Mouse (Mus musculus): ENCODE results near the gene Zfp882.
"Not testable (repeated sequence)": the region's sequence is repeated elsewhere in the genome, so short reads cannot be mapped to it uniquely, and the experiment has no call there.

The Zfp882 gene

GRCm38 (mm10) chr8:71952961-71953700 lies 44.7 kb downstream of the Zfp882 start:
- DNase-seq: not testable (repeated sequence)

- no peak for DNase-seq
Observed at GRCm38 (mm10) chr8:71954666-71955065, 46.3 kb downstream of the Zfp882 start.

GRCm38 (mm10) chr8:71960483-71960882 lies 52.1 kb downstream of the Zfp882 start:
- DNase-seq: no peak

- DNase-seq: no peak
Observed at GRCm38 (mm10) chr8:71961796-71962195, 53.4 kb downstream of the Zfp882 start.

- DNase-seq: no peak
Observed at GRCm38 (mm10) chr8:71964051-71964450, 55.6 kb downstream of the Zfp882 start.

GRCm38 (mm10) chr8:71965166-71965565 lies 56.8 kb downstream of the Zfp882 start:
- no peak for DNase-seq

Measured in cerebellum, postnatal 36 days (tissue).